Mouse (Mus musculus) urinary bladder, postnatal 10 days (tissue): ENCODE data around the gene Tex13c1.

Source experiments
- DNase-seq: peaks from one replicate; pipeline ENCODE4 v3.0.0; 2022; ENCODE audit warnings: low spot score

The Tex13c1 gene

GRCm38 (mm10) chrX:43590860-43591259 lies at the start of gene Tex13c1:
Gene Tex13c1 (plus strand): TSS chrX:43591160.
- DNase-seq = no peak
